Mouse (Mus musculus) heart, adult 10 weeks (tissue): ENCODE data around the gene Stac3. TPM values are rescaled to one million over a fixed set of nuclear protein-coding genes. Genes with fewer than 3 reads are reported as not detected.

Experiments used
- polyA plus RNA-seq: library from polyadenylated mRNA; stranded (reverse); fragments of 350-450 nt; fragmentation: Illumina TruSeq; extraction: RNeasy Lipid Tissue Mini Kit (QIAGEN cat#74804); gene quantifications from one replicate; pipeline ENCODE4 v1.2.3, GENCODE M21; 2014; ENCODE audit warnings: low read depth, low replicate concordance

The Stac3 gene
- 1.7 TPM for polyA plus RNA-seq

GRCm38 (mm10) chr10:127500894-127501893, at the start of gene Stac3:
Stac3 (plus strand) TSS chr10:127501686.

GRCm38 (mm10) chr10:127514764-127515163, 13.3 kb downstream of the Stac3 start, which contains the start of gene Ndufa4l2:
Ndufa4l2 (plus strand) TSS chr10:127514967.

GRCm38 (mm10) chr10:127522088-127522581, 20.6 kb downstream of the Stac3 start, which contains the start of gene Shmt2:
Shmt2 (minus strand) TSS chr10:127522444.

GRCm38 (mm10) chr10:127534036-127534928, 32.8 kb downstream of the Stac3 start, which contains the start of gene Nxph4:
Nxph4 (minus strand) TSS chr10:127534559.

Other genes with a start within 250 kb of the Stac3 start
- 0.89 TPM for gene Kif5a, start 238.3 kb upstream of the Stac3 start, polyA plus RNA-seq
- 139 TPM for gene Dctn2, start 235.3 kb upstream of the Stac3 start, polyA plus RNA-seq
- gene Mbd6, start 212.7 kb upstream of the Stac3 start, polyA plus RNA-seq, result 18.0 TPM
- gene Mars, start 189.9 kb upstream of the Stac3 start, polyA plus RNA-seq, result 49.6 TPM
- gene Arhgap9, start 179.7 kb upstream of the Stac3 start, polyA plus RNA-seq, result 2.8 TPM
- 1.3 TPM for gene Gli1, start 159.7 kb upstream of the Stac3 start, polyA plus RNA-seq
- not detected for gene Inhbe, start 147.3 kb upstream of the Stac3 start, polyA plus RNA-seq
- gene Inhbc, start 131.3 kb upstream of the Stac3 start, polyA plus RNA-seq, result not detected
- 142 TPM for gene R3hdm2, start 121.4 kb upstream of the Stac3 start, polyA plus RNA-seq
- 37.8 TPM for gene Ndufa4l2, start 13.3 kb downstream of the Stac3 start, polyA plus RNA-seq
- 47.5 TPM for gene Shmt2, start 20.8 kb downstream of the Stac3 start, polyA plus RNA-seq
- gene Nxph4, start 32.9 kb downstream of the Stac3 start, polyA plus RNA-seq, result not detected
- gene Lrp1, start 119.5 kb downstream of the Stac3 start, polyA plus RNA-seq, result 87.8 TPM
- 48.3 TPM for gene Stat6, start 141.3 kb downstream of the Stac3 start, polyA plus RNA-seq
- gene Nemp1, start 165.2 kb downstream of the Stac3 start, polyA plus RNA-seq, result 5.4 TPM
- 10.6 TPM for gene Nab2, start 166.9 kb downstream of the Stac3 start, polyA plus RNA-seq
- 0.34 TPM for gene Myo1a, start 203.5 kb downstream of the Stac3 start, polyA plus RNA-seq
- not detected for gene Tac2, start 222.8 kb downstream of the Stac3 start, polyA plus RNA-seq
- 4.4 TPM for gene Zbtb39, start 237.9 kb downstream of the Stac3 start, polyA plus RNA-seq